Mouse (Mus musculus) left cerebral cortex, adult 11 months (tissue): ENCODE results near the gene Olfr539.
"Not testable (repeated sequence)": the region's sequence is repeated elsewhere in the genome, so short reads cannot be mapped to it uniquely, and the experiment has no call there.

Experiments used
- DNase-seq: peaks from one replicate; pipeline ENCODE4 v3.0.0; 2022; ENCODE audit warnings: low spot score

The Olfr539 gene

DNA sequence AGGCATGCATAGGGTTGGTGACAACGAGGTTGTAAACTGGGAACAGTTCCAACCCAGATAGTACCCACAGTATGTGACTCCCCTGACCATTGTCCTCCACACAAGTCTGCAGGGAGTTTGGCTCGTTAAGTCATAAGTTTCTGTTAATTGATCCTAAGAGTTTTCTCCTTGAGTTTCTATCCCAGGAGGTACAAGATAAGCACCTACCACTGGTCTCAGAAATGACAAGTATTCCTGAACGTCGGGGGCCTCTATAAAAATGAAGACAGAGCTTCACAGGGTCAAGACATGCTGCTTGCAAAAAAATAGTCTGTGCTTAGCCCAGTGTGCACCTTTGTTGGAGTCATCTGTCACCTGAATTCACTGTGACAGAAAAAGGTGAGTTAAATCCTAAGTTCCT lies at the start of gene Olfr539:
TSS of gene Olfr539 (plus strand) at position 301 of the 400 bp plus-strand sequence.
- no peak for DNase-seq

GRCm38 (mm10) chr7:140628670-140629069 lies 31.1 kb upstream of the Olfr539 start, which contains the start of gene Olfr61:
TSS of gene Olfr61 (plus strand) at chr7:140628970.
- DNase-seq, result not testable (repeated sequence)

- DNase-seq, result no peak
Measured at GRCm38 (mm10) chr7:140630559-140630958, 29.2 kb upstream of the Olfr539 start.

GRCm38 (mm10) chr7:140646152-140646551 lies 13.6 kb upstream of the Olfr539 start, which contains the start of gene Olfr53:
TSS of gene Olfr53 (plus strand) at chr7:140646452.
- no peak for DNase-seq

DNA sequence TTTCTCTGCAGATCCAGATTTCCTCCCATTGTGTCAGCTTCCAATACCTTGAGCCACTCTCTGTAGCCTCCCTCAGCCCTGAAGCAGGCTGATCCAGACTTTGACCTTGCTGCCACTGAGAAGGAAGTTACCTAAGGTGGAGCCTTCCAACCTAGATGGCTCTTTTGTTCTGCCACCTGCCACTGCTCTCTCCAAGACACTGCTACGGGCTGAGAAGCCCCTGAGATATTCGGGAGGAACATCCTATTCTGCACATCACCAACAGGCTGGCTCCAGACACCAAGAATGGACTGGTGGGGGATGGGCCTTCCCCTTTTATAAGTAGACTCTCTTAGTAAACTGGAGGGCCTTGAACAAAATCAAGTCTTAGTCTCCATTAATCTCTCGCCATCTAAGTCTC lies 11.0 kb downstream of the Olfr539 start:
- not testable (repeated sequence) for DNase-seq

- DNase-seq, result no peak
Measured at GRCm38 (mm10) chr7:140675863-140676262, 16.1 kb downstream of the Olfr539 start.

GRCm38 (mm10) chr7:140679591-140679990 lies 19.9 kb downstream of the Olfr539 start:
- DNase-seq, result not testable (repeated sequence)

- no peak for DNase-seq
Measured at GRCm38 (mm10) chr7:140681651-140682050, 21.9 kb downstream of the Olfr539 start, which contains the start of gene Olfr45. TSS of gene Olfr45 (plus strand) at chr7:140681951.

DNA sequence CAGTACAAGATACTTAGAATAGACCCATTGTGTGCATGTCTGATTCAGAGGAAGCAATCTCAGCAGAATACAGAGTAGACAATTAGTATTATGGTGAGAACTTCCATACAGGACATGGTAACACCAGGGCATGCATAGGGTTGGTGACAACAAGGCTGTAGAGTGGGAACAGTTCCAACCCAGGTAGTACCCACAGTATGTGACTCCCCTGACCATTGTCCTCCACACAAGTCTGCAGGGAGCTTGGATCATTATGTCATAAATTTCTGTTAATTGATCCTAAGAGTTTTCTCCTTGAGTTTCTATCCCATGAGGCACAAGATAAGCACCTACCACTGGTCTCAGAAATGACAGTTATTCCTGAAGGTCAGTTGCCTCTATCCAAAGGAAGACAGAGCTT lies 37.2 kb downstream of the Olfr539 start, which contains the start of gene Olfr541:
TSS of gene Olfr541 (plus strand) at position 301 of the 400 bp plus-strand sequence.
- DNase-seq, result no peak

- no peak for DNase-seq
Measured at GRCm38 (mm10) chr7:140706348-140706747, 46.6 kb downstream of the Olfr539 start.

DNA sequence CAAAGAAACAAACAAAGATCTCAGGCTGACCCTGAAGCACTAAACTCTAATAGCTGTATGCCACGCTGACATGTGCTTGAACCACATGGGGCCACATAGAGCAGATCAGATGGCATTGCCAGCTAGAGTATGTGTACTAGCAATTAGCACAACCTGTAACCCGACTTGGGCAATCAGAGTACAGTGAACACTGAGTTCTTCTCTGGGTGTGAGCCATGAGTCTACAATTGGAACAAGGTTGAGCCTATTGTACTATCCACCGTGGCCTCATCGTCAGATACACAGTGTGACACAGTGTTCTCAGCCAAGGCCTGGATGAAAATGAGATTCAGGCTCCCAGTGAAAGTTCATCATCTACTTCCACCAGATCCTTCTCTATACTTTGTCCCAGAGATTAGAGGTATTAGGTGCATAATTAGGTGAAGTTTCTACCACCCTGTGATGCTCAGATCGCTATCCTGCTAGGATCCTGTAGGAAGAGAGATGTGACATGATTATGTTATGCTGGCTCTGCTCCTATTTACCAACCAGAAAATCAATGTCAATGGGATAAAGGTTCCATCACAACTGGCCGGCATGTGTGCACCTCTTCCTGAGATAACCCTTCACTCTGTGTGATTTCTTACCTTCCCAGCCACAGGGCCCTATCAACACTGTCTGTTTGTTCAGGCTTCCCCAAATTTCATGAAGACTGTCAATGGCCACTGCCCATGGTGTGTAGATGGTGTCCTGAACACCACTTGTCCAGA lies 48.0 kb downstream of the Olfr539 start:
- no peak for DNase-seq

DNA sequence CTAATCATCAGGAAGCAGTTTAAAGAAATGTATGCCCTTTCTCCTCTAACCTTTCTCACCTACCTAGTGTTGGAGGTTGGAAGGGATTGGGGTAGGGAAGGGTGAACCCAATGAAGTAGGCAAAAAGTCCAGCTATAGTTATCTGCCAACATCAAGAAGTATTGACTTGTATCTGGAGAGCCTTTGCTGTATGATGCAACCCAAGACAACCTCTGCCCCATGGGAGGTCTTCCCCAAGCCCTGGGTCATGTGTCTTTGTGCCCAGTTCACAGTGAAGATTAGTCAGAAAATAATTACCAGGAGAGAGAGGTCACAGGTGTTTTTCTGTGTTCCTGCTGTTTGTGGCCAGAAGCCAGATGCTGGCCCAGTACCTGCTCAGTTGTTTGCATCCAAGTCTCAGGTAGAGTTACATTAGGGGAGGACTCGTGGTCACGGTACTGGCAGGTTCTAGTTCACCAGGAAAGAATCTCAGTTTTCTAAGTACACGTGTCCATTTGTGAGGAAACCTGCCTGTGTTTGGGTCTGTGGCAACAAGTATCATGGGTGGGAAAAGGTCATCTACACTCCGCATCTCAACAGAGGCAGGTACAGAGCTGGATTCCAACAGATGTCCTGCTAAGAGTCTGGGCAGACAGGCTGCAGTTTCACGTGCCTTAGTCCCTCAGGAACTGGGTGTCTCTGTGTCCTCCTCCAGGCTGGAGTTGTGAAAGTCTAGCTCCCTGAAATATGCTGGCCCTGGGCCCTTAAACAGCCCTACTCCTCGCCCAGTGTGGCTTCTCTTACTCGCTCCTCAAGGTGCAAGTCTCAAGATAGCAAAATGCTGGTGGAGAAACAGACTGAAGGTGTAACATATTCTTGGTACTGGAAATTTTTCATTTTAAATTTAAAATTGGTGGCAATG lies 57.7 kb downstream of the Olfr539 start:
- no peak for DNase-seq

DNA sequence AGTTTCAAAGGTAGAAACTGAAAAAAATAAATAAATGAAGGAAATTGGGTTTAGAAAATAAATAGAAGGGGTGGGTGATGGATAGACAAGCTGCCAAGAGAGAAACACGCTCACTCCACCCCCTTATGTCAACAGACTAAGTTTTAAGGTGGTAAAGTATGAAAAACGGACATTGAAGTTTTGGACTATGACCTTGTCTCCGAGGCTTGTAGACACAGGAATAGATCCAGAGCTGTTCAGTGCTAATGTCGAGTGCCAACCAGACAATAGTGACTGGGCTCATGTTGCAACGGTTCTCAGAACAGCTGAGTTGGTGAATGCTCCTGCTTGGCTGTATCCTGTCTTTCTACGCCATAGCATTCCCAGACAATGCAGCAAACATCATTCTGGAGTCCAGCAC lies 61.4 kb downstream of the Olfr539 start:
- no peak for DNase-seq

DNA sequence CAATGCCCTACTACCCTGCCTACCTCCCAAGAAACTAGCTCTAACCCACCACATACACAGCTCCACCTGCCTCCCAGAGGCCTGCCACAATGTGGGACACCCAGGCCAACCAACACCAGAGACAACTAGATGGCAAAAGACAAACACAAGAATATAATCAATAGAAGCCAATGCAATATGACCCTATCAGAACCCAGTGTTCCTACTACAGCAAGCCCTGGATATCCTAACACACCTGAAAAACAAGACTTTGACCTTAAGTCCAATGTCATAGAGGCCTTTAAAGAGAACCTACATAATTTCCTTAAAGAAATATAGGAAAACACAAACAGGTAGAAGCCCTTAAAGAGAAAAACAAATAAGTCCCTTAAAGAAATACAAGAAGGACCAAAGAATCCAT lies 65.8 kb downstream of the Olfr539 start:
- DNase-seq, result no peak
